Mouse (Mus musculus) hindbrain, embryonic 13.5 days (tissue): ENCODE results near the gene Fancf. TPM values are rescaled to one million over a fixed set of nuclear protein-coding genes. Genes with fewer than 3 reads are reported as not detected.

Source experiments
- ATAC-seq: fragments of 200-750 bp; cut with Nextera tagmentation; 2 replicates; pipeline ENCODE4 v1.8.0; 2017; ENCODE audit warnings: moderate TSS enrichment; ENCODE audit not compliant: low FRiP score
- H3K27ac ChIP-seq: fragments of 300-500 bp; sonication (generic); 2 replicates; pipeline ENCODE4 v1.5.1; 2015; ENCODE audit warnings: inconsistent platforms, mild to moderate bottlenecking, moderate library complexity
- H3K27me3 ChIP-seq: fragments of 300-500 bp; sonication (generic); 2 replicates; pipeline ENCODE4 v1.6.1; 2015; ENCODE audit warnings: mild to moderate bottlenecking, inconsistent platforms
- H3K36me3 ChIP-seq: fragments of 300-500 bp; sonication (generic); 2 replicates; pipeline ENCODE4 v1.6.1; 2015; ENCODE audit warnings: mild to moderate bottlenecking, inconsistent platforms
- H3K4me1 ChIP-seq: fragments of 300-500 bp; sonication (generic); replicated peaks from 2 replicates; pipeline ENCODE4 v1.6.1; 2015; ENCODE audit warnings: inconsistent platforms
- H3K4me2 ChIP-seq: fragments of 300-500 bp; sonication (generic); 2 replicates; pipeline ENCODE4 v1.6.1; 2015; ENCODE audit warnings: inconsistent platforms, mild to moderate bottlenecking, moderate library complexity
- H3K4me3 ChIP-seq: fragments of 300-500 bp; sonication (generic); 2 replicates; pipeline ENCODE4 v1.5.1; 2015; ENCODE audit warnings: mild to moderate bottlenecking, inconsistent platforms
- H3K9ac ChIP-seq: fragments of 300-500 bp; sonication (generic); 2 replicates; pipeline ENCODE4 v1.6.1; 2015; ENCODE audit warnings: mild to moderate bottlenecking, inconsistent platforms
- H3K9me3 ChIP-seq: fragments of 300-500 bp; sonication (generic); 2 replicates; pipeline ENCODE4 v1.6.1; 2016; ENCODE audit warnings: inconsistent platforms
- WGBS: fragments of 180-500 bp; shearing (Covaris S2); methylation state at CpG from one replicate; pipeline ENCODE4 v1.1.7; 2015; 5-methylcytosine and 5-hydroxymethylcytosine counted together
- polyA plus RNA-seq: library from polyadenylated mRNA; unstranded; fragments of >200 nt; fragmentation: Nextera tagmentation; extraction: Ambion mirVana; gene quantifications from 2 replicates; pipeline ENCODE4 v1.2.1, GENCODE M21; 2015

Fancf gene
- polyA plus RNA-seq, 1 experiment from 2014 or later = 7.5 TPM

DNA sequence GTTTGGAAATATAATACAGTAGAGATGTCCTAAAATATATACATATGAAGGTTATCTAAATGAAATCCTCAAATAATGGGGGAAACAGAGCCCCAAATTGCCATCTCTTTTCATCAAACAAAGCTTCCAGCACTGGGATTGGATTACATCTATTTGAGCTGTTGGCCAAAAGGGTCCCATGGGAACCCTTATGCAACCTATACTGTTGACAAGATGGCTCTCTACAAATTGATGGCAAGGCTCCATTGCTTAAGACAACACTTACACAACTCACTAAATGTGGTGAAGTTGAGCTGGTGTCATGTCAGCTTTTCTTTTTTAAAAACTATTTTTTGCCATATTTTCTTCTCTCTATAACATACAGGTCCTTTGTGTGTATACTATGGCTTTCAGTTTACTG is 14.2 kb upstream of the Fancf start:
- H3K36me3 ChIP-seq = no peaks in the 10 kb centered on the region
- ATAC-seq = no peak
- no peak overlapping the region for H3K4me3 ChIP-seq
- peaks cover 16% of the 10 kb centered on the region for H3K4me1 ChIP-seq
- no peak overlapping the region for H3K4me2 ChIP-seq
- H3K27ac ChIP-seq = no peak overlapping the region
- no peak overlapping the region for H3K9ac ChIP-seq
- H3K9me3 ChIP-seq = no peaks in the 10 kb centered on the region
- no peaks in the 10 kb centered on the region for H3K27me3 ChIP-seq

- Histone ChIP-seq H3K27me3 (no peaks in the 10 kb centered on the region), H3K4me2 (no peak overlapping the region), H3K4me3 (no peak overlapping the region), H3K9ac (no peak overlapping the region), H3K27ac (no peak overlapping the region), H3K4me1 (no peaks in the 10 kb centered on the region), H3K36me3 (no peaks in the 10 kb centered on the region), H3K9me3 (no peaks in the 10 kb centered on the region)
- ATAC-seq = no peak
These were observed 10.5 kb upstream of the Fancf start for GRCm38 (mm10) chr7:51872597-51872996.

DNA sequence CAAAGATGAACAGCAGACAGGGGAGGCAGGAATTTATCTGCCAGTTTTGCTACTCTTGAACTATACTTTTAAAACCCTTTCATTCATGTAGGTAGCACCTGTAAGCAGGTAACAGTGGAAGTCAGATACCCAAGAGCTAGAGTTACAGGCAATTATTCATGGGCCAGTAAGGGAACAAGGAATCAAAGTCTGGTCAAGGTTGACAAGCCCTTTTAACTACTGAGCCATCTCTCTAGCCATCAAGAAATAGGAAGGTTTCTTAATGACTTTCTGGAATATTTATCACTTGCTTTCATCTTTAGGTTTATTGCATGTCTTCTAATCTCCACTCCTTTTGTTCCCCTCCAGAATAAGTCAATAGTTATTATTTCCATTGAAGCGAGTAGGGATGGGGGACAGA is 10.0 kb upstream of the Fancf start:
- no peak for ATAC-seq
- Histone ChIP-seq H3K4me3 (no peak overlapping the region), H3K36me3 (no peaks in the 10 kb centered on the region), H3K27me3 (no peaks in the 10 kb centered on the region), H3K9ac (no peak overlapping the region), H3K4me1 (no peaks in the 10 kb centered on the region), H3K9me3 (no peaks in the 10 kb centered on the region), H3K4me2 (no peak overlapping the region), H3K27ac (no peak overlapping the region)
- 88% methylated on average over 1 of the region's 1 CpGs for WGBS

DNA sequence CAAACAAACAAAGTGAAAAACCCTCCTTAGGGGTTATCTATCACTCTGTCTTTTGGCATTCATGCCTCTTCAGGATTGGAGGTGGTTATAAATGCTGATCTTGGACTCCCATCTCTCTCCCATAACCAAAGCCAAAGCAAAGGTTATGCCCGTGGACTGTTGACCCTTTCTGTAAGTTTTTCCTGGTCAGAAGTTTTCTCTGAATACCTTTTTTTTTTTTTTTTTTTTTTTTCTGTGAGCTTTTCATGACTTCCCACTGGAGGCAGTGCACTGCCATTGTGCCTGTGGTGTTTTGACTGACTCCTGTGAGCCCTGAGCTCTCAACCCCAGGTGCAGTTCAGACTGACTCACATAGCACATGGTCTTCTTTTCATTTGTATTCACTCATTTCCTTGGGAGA is 5.9 kb upstream of the Fancf start:
- ATAC-seq = no peak
- no peak overlapping the region for H3K4me2 ChIP-seq

GRCm38 (mm10) chr7:51865336-51865735 is 3.3 kb upstream of the Fancf start:
- H3K27me3 ChIP-seq = no peaks in the 10 kb centered on the region
- H3K9me3 ChIP-seq = no peaks in the 10 kb centered on the region
- no peak overlapping the region for H3K4me3 ChIP-seq
- peaks cover 19% of the 10 kb centered on the region for H3K4me1 ChIP-seq
- H3K9ac ChIP-seq = no peak overlapping the region
- 73% methylated on average over 1 of the region's 1 CpGs for WGBS
- no peaks in the 10 kb centered on the region for H3K36me3 ChIP-seq
- H3K27ac ChIP-seq = no peak overlapping the region
- no peak overlapping the region for H3K4me2 ChIP-seq
- ATAC-seq = no peak

More for the DNA sequence above, 5.9 kb upstream of the Fancf start:
- Histone ChIP-seq H3K9me3 (no peaks in the 10 kb centered on the region), H3K27ac (no peak overlapping the region), H3K27me3 (no peaks in the 10 kb centered on the region), H3K4me1 (peaks cover 6% of the 10 kb centered on the region), H3K4me3 (no peak overlapping the region), H3K9ac (no peak overlapping the region), H3K36me3 (no peaks in the 10 kb centered on the region)
- WGBS = 85% methylated on average over 1 of the region's 1 CpGs

GRCm38 (mm10) chr7:51862842-51863241 is 775 bp upstream of the Fancf start:
- no peak overlapping the region; the same call in 1 of the 2 replicates for H3K27ac ChIP-seq
- ATAC-seq = no peak
- H3K27me3 ChIP-seq = no peaks in the 10 kb centered on the region
- no peaks in the 10 kb centered on the region for H3K36me3 ChIP-seq
- H3K4me3 ChIP-seq = peak overlapping the region; percentile 69
- H3K4me2 ChIP-seq = peak overlapping the region; percentile 83
- peak overlapping the region; percentile 70 for H3K9ac ChIP-seq
- peaks cover 28% of the 10 kb centered on the region for H3K4me1 ChIP-seq
- WGBS = 81% methylated on average over 3 of the region's 3 CpGs
- H3K9me3 ChIP-seq = no peaks in the 10 kb centered on the region

DNA sequence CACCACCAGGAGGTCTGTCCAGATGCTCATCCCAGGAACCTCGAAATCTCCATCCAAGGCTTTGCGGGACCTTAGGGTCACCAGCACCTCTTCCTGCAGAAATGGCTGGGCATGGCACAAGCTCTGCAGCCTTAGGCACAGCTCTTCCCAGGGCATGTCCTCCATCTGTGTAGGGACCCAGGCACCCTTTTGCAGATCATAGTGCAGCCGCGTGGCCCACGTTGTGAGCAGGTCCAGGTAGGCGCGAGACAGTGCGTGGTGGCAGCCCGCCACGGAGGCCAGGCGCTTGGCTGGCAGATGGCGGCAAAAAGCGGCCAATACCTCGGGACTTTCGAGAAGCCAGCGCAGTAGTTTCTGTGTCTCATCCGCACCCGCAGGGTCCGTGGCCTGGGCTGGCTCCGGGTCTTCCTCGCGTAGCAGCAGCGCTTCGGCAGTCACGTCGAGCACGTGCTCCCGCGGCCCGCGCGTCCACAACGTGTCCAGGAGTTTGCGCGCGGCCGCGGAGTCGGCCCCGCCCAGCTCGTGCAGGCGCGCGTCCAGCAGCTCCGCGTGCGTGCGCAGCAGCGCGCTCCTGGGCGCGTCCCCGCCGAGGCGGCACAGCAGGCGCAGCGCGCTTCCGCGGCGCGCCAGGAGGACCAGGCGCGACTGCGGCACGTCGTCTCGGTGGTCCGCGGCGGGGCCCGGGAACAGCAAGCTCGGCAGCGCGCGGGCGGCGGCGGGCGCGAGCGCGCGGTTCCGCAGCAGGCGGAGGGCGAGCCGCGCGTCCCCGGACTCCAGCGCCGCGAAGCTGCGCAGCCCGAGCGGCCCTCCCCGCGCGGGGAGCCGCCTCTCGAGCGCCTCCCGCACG is 594 bp downstream of the Fancf start, which contains the start of gene Gas2:
Gene Gas2 (plus strand): TSS at position 766 of the 847 bp plus-strand sequence.
- peak; percentile 94 for ATAC-seq
- WGBS = 6% methylated on average over 105 of the region's 105 CpGs
- peak within 1 kb of the TSS; percentile 69 for H3K4me3 ChIP-seq
- no peaks in the 10 kb centered on the region for H3K36me3 ChIP-seq
- H3K9ac ChIP-seq = peak within 1 kb of the TSS; percentile 87
- peak within 1 kb of the TSS; percentile 83 for H3K4me2 ChIP-seq
- H3K27me3 ChIP-seq = no peaks in the 10 kb centered on the region
- peaks cover 30% of the 10 kb centered on the region for H3K4me1 ChIP-seq
- no peaks in the 10 kb centered on the region for H3K9me3 ChIP-seq
- peak within 1 kb of the TSS; percentile 99 for H3K27ac ChIP-seq

GRCm38 (mm10) chr7:51851890-51852507 is 10.1 kb downstream of the Fancf start:
- no peaks in the 10 kb centered on the region for H3K4me1 ChIP-seq
- H3K27me3 ChIP-seq = no peaks in the 10 kb centered on the region
- H3K4me2 ChIP-seq = no peak overlapping the region
- H3K27ac ChIP-seq = no peak overlapping the region
- H3K9ac ChIP-seq = no peak overlapping the region
- H3K36me3 ChIP-seq = no peaks in the 10 kb centered on the region
- H3K4me3 ChIP-seq = no peak overlapping the region
- 93% methylated on average over 5 of the region's 5 CpGs for WGBS
- ATAC-seq = no peak
- no peaks in the 10 kb centered on the region for H3K9me3 ChIP-seq

DNA sequence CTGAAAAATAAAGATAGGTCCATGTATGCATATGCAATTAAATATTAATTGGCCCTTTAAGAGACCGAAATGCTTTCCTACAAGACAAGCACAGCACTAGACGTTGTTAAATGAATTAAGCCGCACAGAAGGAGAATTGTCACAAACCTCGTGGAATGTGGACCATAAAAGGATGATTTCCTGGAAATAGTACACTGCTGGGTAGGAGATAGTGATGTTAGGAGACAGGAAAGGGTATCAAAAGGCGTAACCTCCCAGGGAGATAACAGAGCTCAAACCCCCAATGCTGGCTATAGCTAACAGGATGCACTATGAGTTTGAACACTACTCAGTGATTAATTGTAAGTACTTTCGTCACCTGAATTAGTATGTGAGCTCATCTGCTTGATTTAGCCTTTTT is 11.2 kb downstream of the Fancf start:
- Histone ChIP-seq H3K4me3 (no peak overlapping the region), H3K9me3 (no peaks in the 10 kb centered on the region), H3K4me1 (no peaks in the 10 kb centered on the region), H3K27me3 (no peaks in the 10 kb centered on the region), H3K36me3 (no peaks in the 10 kb centered on the region), H3K27ac (no peak overlapping the region), H3K9ac (no peak overlapping the region), H3K4me2 (no peak overlapping the region)
- no peak for ATAC-seq
- 87% methylated on average over 6 of the region's 6 CpGs for WGBS

- no peaks in the 10 kb centered on the region for H3K36me3 ChIP-seq
- H3K9me3 ChIP-seq = 0 out of 2 replicates have a peak, but pooled peaks cover 6% of the 10 kb centered on the region
- no peaks in the 10 kb centered on the region for H3K27me3 ChIP-seq
- no peak overlapping the region for H3K4me3 ChIP-seq
- ATAC-seq = no peak
- 65% methylated on average over 7 of the region's 7 CpGs for WGBS
- peak overlapping the region; percentile 64; the same call in 1 of the 2 replicates for H3K27ac ChIP-seq
- H3K4me2 ChIP-seq = no peak overlapping the region
- peaks cover 13% of the 10 kb centered on the region; the same call in 1 of the 2 replicates for H3K4me1 ChIP-seq
- no peak overlapping the region for H3K9ac ChIP-seq
These were observed 21.6 kb downstream of the Fancf start for GRCm38 (mm10) chr7:51840515-51840914.

- H3K4me3 ChIP-seq = no peak overlapping the region
- H3K27me3 ChIP-seq = no peaks in the 10 kb centered on the region
- H3K27ac ChIP-seq = peak overlapping the region; percentile 77
- 10% methylated on average over 7 of the region's 7 CpGs for WGBS
- H3K9me3 ChIP-seq = no peaks in the 10 kb centered on the region
- ATAC-seq = peak; percentile 90
- no peaks in the 10 kb centered on the region for H3K36me3 ChIP-seq
- no peak overlapping the region for H3K9ac ChIP-seq
- peaks cover 22% of the 10 kb centered on the region for H3K4me1 ChIP-seq
- H3K4me2 ChIP-seq = peak overlapping the region; percentile 18
These were observed 30.1 kb downstream of the Fancf start for GRCm38 (mm10) chr7:51831917-51832316.

- Histone ChIP-seq H3K4me2 (no peak overlapping the region), H3K36me3 (no peaks in the 10 kb centered on the region), H3K27me3 (no peaks in the 10 kb centered on the region), H3K4me3 (no peak overlapping the region), H3K9me3 (no peaks in the 10 kb centered on the region), H3K9ac (no peak overlapping the region), H3K4me1 (peaks cover 7% of the 10 kb centered on the region; the same call in 1 of the 2 replicates), H3K27ac (peak overlapping the region; percentile 63)
- ATAC-seq = peak; percentile 73
- 57% methylated on average over 7 of the region's 7 CpGs for WGBS
These were observed 38.3 kb downstream of the Fancf start for GRCm38 (mm10) chr7:51823562-51824338.
